Mouse (Mus musculus) liver, embryonic 15.5 days (tissue): ENCODE data around the gene Fate1. TPM values are rescaled to one million over a fixed set of nuclear protein-coding genes. Genes with fewer than 3 reads are reported as not detected.

Experiments
- polyA plus RNA-seq: library from polyadenylated mRNA; unstranded; fragments of >200 nt; fragmentation: Nextera tagmentation; extraction: Ambion mirVana; gene quantifications from 2 replicates; pipeline ENCODE4 v1.2.1, GENCODE M21; 2015

Gene Fate1
- polyA plus RNA-seq, 1 experiment from 2014 or later = not detected

Other genes with a start within 250 kb of the Fate1 start
- 20.6 and 21.5 TPM in 2 replicates for gene Vma21, start 157.1 kb upstream of the Fate1 start, polyA plus RNA-seq
- not detected in 2 replicates for gene Gm1141, start 52.0 kb upstream of the Fate1 start, polyA plus RNA-seq
- 0.83 and 0.98 TPM in 2 replicates for gene Prrg3, start 10.4 kb upstream of the Fate1 start, polyA plus RNA-seq
- not detected in 2 replicates for gene Cnga2, start 18.9 kb downstream of the Fate1 start, polyA plus RNA-seq
- gene Magea4, start 249.0 kb downstream of the Fate1 start, polyA plus RNA-seq = not detected in 2 replicates